Mouse (Mus musculus) liver, embryonic 14.5 days (tissue): ENCODE results near the gene A930004D18Rik. TPM values are rescaled to one million over a fixed set of nuclear protein-coding genes. Genes with fewer than 3 reads are reported as not detected.

Experiments
- ATAC-seq: fragments of 200-750 bp; cut with Nextera tagmentation; 2 replicates; pipeline ENCODE4 v1.8.0; 2017; ENCODE audit warnings: moderate number of reproducible peaks, mild to moderate bottlenecking, moderate library complexity; ENCODE audit not compliant: insufficient read depth
- DNase-seq, 3 experiments: peaks; one replicate each; pipeline ENCODE4 v3.0.0-alpha.2; 2012 to 2013; ENCODE audit warnings: low read depth in 3 of 3, low spot score in 3 of 3
- H3K27ac ChIP-seq: fragments of 300-500 bp; sonication (generic); 2 replicates; pipeline ENCODE4 v1.5.1; 2014; ENCODE audit warnings: moderate library complexity, mild to moderate bottlenecking, control low read depth, inconsistent platforms
- H3K27me3 ChIP-seq: fragments of 300-500 bp; sonication (generic); 2 replicates; pipeline ENCODE4 v1.6.1; 2014; ENCODE audit warnings: mild to moderate bottlenecking, low read length, moderate library complexity; ENCODE audit not compliant: control insufficient read depth, insufficient read depth
- H3K36me3 ChIP-seq: fragments of 300-500 bp; sonication (generic); replicated peaks from 2 replicates; pipeline ENCODE4 v1.6.1; 2014; ENCODE audit warnings: low read depth; ENCODE audit not compliant: control insufficient read depth, insufficient read depth
- H3K4me1 ChIP-seq, 2 experiments: fragments of 200-500 bp in 1 of 2; fragments of 300-500 bp in 1 of 2; sonication (generic) in 1 of 2; replicated peaks; 2 replicates each; pipeline ENCODE4 v1.6.1; 2012 to 2014; ENCODE audit warnings: antibody characterized with exemption in 1 of 2, inconsistent platforms in 1 of 2, low read length in 1 of 2; ENCODE audit not compliant: control insufficient read depth in 2 of 2, insufficient read depth in 2 of 2
- H3K4me2 ChIP-seq: fragments of 300-500 bp; sonication (generic); 2 replicates; pipeline ENCODE4 v1.6.1; 2014; ENCODE audit warnings: low read depth, mild to moderate bottlenecking, control low read depth, moderate library complexity
- H3K4me3 ChIP-seq, 2 experiments: fragments of 200-500 bp in 1 of 2; fragments of 300-500 bp in 1 of 2; sonication (generic) in 1 of 2; 2 replicates each; pipeline ENCODE4 v1.5.1; 2012 to 2014; ENCODE audit warnings: low read depth in 2 of 2, low read length in 2 of 2, mild to moderate bottlenecking in 2 of 2, control low read depth in 1 of 2, inconsistent platforms in 1 of 2, moderate library complexity in 1 of 2; ENCODE audit not compliant: insufficient read depth in 1 of 2
- H3K9ac ChIP-seq: fragments of 300-500 bp; sonication (generic); replicated peaks from 2 replicates; pipeline ENCODE4 v1.6.1; 2014; ENCODE audit warnings: mild to moderate bottlenecking, control low read depth, moderate library complexity
- H3K9me3 ChIP-seq: fragments of 300-500 bp; sonication (generic); 2 replicates; pipeline ENCODE4 v1.6.1; 2016; ENCODE audit warnings: low read length, mixed read lengths; ENCODE audit not compliant: control insufficient read depth
- CTCF ChIP-seq: IDR thresholded peaks from 2 replicates; pipeline ENCODE4 v1.5.1; 2016; ENCODE audit warnings: antibody characterized with exemption, low read depth, control low read depth
- EP300 ChIP-seq: IDR thresholded peaks from 2 replicates; pipeline ENCODE4 v1.6.1; 2016; ENCODE audit warnings: antibody characterized with exemption, low read depth
- WGBS: fragments of 180-500 bp; shearing (Covaris S2); extraction: QIAGEN DNeasy Blood & Tissue Kit; methylation state at CpG from one replicate; pipeline ENCODE4 v1.1.7; 2014; ENCODE audit not compliant: insufficient replicate concordance; 5-methylcytosine and 5-hydroxymethylcytosine counted together
- polyA plus RNA-seq, 2 experiments: library from polyadenylated mRNA; depleted of rRNA in 1 of 2; stranded (reverse) in 1 of 2; unstranded in 1 of 2; fragments of >200 nt; fragmentation: Nextera tagmentation in 1 of 2; extraction: Ambion mirVana in 1 of 2; gene quantifications; 2 replicates each; pipeline versions ENCODE4 v1.2.1 to v1.2.3; 2012 to 2014

A930004D18Rik gene
- polyA plus RNA-seq, 2 experiments = 0.36 to 0.48 TPM

DNA sequence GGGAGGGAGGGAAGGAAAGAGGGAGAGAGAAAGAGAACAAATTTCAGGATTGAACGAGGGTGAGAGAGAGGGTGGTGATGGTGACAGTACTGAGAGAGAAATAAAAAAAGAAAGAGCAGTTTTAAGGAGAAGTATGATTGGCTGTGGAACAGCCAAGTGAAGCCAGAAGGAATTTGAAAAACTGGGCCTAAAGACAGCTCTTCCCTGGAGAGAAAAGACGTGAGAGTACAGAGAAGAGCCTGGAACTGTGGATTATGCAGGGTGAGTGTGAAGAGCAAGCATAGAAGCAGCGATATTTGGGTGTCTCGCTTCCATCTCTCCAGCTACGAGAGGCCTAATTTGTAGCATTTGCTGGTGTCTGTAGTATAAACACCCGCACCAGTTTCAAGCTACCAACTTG lies 26.3 kb downstream of the A930004D18Rik start:
- H3K9me3 ChIP-seq = no peaks in the 10 kb centered on the region
- H3K36me3 ChIP-seq = no peaks in the 10 kb centered on the region
- no peak overlapping the region for H3K9ac ChIP-seq
- ATAC-seq (no peak), DNase-seq (no peak)
- no peaks in the 10 kb centered on the region for H3K27me3 ChIP-seq
- H3K4me1 ChIP-seq = no peaks in the 10 kb centered on the region
- WGBS = 65% methylated on average over 6 of the region's 6 CpGs
- H3K4me3 ChIP-seq = no peak overlapping the region
- TF ChIP-seq CTCF = no peak
- TF ChIP-seq EP300 = no peak
- H3K4me2 ChIP-seq = no peak overlapping the region
- H3K27ac ChIP-seq = no peak overlapping the region

DNA sequence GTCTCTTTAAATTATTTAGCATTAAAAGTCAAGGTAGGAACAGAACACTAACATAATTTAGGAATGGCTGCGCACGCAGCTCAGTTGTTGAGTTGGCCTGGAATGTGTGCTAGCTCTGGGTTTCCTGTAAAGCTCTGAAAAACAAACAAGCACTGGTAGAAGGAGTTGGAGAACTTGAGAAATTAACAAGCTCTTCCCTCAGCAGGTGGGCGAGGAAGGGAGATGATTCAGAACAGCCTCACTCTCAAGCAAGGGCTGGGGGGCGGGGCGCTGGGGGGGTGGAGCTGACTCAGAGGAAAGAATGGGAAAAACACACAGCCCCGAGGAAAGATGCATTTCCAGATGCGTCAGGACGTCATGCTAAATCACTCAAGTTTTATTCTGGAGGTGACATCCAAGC lies 32.4 kb downstream of the A930004D18Rik start:
- Histone ChIP-seq H3K27ac (no peak overlapping the region), H3K4me3 (no peak overlapping the region), H3K9me3 (no peaks in the 10 kb centered on the region), H3K4me2 (no peak overlapping the region), H3K9ac (no peak overlapping the region), H3K27me3 (no peaks in the 10 kb centered on the region), H3K4me1 (no peaks in the 10 kb centered on the region), H3K36me3 (no peaks in the 10 kb centered on the region)
- DNase-seq = no peak
- no peak for TF ChIP-seq EP300
- no peak for TF ChIP-seq CTCF
- ATAC-seq = no peak
- WGBS = 39% methylated on average over 8 of the region's 8 CpGs

DNA sequence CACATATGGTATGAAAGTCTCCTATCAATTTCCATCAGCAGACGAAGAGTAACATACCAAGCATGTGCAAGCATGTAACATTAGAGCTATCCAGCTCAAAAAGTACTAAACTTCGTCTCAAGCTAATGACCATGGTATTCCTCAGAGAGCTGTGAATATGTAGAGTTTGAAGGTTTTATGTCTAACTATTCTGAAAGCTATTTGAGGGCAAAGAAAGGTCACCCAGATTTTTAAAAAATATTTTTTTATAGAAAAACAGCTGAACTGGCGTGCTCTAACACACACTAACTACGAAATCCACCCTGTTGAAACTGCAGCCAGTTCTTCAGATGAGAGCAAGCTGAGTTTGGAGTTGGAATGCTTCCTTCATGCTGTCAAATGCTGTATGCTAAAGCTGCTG lies 33.3 kb downstream of the A930004D18Rik start:
- Histone ChIP-seq H3K4me3 (no peak overlapping the region), H3K27ac (no peak overlapping the region), H3K36me3 (no peaks in the 10 kb centered on the region), H3K27me3 (no peaks in the 10 kb centered on the region), H3K9ac (no peak overlapping the region), H3K4me2 (no peak overlapping the region), H3K9me3 (no peaks in the 10 kb centered on the region), H3K4me1 (no peaks in the 10 kb centered on the region)
- ATAC-seq = no peak
- no peak for TF ChIP-seq EP300
- no peak for TF ChIP-seq CTCF
- 64% methylated on average over 4 of the region's 4 CpGs for WGBS
- no peak for DNase-seq

DNA sequence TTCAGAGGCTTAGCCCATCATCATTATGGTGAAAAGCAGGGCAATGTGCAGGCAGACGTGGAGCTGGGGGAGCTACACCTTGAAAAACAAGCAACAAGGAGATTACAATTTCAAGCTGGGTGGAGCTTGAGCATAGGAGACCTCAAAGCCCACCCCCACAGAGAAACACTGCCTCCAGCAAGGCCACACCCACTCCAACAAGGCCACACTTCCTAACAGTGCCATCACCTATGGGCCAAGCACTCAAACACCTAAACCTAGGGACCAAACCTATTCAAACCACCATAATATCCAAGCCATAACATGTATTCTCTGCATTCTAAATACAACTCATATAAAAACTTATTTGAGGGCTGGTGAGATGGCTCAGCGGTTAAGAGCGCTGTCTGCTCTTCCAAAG lies 35.2 kb downstream of the A930004D18Rik start:
- DNase-seq = no peak
- Histone ChIP-seq H3K4me2 (no peak overlapping the region), H3K9ac (no peak overlapping the region), H3K36me3 (no peaks in the 10 kb centered on the region), H3K4me1 (no peaks in the 10 kb centered on the region), H3K4me3 (no peak overlapping the region), H3K9me3 (no peaks in the 10 kb centered on the region), H3K27me3 (no peaks in the 10 kb centered on the region), H3K27ac (no peak overlapping the region)
- no peak for ATAC-seq
- 80% methylated on average over 3 of the region's 3 CpGs for WGBS
- TF ChIP-seq EP300 (no peak), CTCF (no peak)

DNA sequence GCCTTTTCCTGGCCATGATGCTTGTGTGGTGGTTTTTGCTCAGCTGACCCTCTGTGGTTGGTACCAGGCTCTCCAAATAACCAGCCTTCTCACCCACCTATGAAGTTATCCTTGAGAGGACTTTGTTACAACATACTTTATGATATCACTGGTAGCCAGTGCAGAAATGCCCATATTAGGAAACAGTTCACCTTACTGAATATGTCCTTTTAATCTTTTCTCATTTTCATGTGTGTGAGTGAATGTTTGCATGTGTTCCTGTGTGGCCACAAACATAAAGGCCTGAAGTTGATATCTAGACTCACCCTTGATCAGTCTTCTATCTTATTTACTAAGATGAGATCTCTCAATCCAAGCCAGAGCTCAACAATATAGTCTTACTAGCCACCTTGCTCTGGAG lies 40.7 kb downstream of the A930004D18Rik start, which contains the start of gene H2al2a:
Gene H2al2a, minus strand, starts transcription at position 101 of the 400 bp plus-strand sequence.
- Histone ChIP-seq H3K9me3 (no peaks in the 10 kb centered on the region), H3K36me3 (no peaks in the 10 kb centered on the region), H3K9ac (no peak within 1 kb of the TSS), H3K4me3 (no peak within 1 kb of the TSS), H3K27me3 (no peaks in the 10 kb centered on the region), H3K27ac (no peak within 1 kb of the TSS), H3K4me2 (no peak within 1 kb of the TSS), H3K4me1 (no peaks in the 10 kb centered on the region)
- no peak for DNase-seq
- ATAC-seq = no peak
- TF ChIP-seq EP300 = no peak
- TF ChIP-seq CTCF = no peak

DNA sequence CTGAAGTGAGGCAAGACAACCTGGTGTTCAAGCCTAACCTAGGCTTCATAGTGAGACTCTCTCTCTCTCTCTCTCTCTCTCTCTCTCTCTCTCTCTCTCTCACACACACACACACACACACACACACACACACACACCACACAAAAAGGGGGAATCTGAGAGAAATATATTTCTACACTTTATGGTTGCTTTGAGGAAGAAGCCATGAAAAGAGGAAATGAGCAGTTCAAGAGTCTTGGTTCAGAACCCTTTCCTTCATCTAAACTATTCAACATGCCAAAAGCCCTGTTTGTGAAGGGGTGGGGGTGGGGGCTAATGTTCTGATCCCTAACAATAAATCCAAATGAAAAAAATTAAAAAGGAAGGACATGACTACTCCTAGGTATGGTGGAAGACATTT lies 48.0 kb downstream of the A930004D18Rik start:
- Histone ChIP-seq H3K4me1 (no peaks in the 10 kb centered on the region), H3K27ac (no peak overlapping the region), H3K9ac (no peak overlapping the region), H3K9me3 (no peaks in the 10 kb centered on the region), H3K4me3 (no peak overlapping the region), H3K4me2 (no peak overlapping the region), H3K27me3 (no peaks in the 10 kb centered on the region), H3K36me3 (no peaks in the 10 kb centered on the region)
- no peak for DNase-seq
- no peak for ATAC-seq
- TF ChIP-seq EP300 = no peak
- TF ChIP-seq CTCF = no peak
